Mouse (Mus musculus) spleen, postnatal 10 days (tissue): ENCODE measurements around the gene Scn10a.

ENCODE experiments used
- DNase-seq, 2 experiments: peaks; one replicate each; pipeline ENCODE4 v3.0.0; 2021 to 2022; ENCODE audit warnings: low spot score in 2 of 2

Scn10a gene

DNA sequence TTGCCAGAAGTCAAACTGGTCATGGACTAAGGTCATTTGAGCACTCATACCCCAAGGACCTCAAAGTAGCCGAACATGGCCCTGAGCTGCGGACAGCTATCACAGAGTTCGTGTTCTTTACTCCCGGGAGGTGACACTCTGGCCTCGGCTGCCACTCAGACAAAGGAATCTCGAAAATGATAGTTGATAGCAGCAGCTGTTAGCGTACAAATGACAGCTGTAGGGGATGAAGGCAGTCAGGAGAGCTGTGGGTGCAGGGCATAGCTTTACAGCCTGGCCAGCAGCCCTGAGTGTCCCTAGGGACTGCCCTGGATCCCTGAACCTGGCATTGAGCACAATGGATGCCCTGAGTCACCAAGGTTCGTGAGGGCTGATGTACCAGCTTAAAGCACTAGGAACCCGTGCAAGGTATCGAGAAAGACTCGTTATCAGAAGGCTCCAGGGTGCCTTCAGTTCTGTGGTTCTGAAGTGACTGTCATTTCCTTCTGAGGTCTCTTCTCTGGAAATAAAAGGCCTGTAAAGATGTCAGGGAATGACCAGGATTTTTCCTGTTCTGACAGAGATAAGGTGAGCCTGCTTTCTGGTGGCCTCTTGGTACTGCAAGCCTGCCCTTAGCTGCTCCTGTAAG, 84.8 kb downstream of the Scn10a start:
- DNase-seq: no peak

DNA sequence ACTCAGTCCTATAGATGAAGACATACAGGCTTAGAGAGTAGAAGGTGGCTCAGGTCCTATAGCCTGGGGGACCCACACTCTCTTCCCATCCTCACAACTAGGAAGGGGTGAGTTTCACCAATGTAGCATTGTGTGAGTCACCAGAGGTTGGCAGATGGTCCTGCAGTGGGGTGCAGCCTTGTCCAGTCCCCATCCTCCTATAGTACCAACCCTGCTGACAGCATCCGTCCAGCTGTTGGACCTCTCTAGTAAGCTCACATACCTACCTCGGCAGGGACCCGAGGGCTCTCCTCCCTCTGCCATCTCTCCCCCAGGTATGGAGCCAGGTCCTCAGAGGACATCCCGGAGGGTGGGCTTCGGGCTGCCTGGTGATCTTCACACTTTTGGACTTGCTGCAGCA, 85.6 kb downstream of the Scn10a start:
- no peak for DNase-seq

DNA sequence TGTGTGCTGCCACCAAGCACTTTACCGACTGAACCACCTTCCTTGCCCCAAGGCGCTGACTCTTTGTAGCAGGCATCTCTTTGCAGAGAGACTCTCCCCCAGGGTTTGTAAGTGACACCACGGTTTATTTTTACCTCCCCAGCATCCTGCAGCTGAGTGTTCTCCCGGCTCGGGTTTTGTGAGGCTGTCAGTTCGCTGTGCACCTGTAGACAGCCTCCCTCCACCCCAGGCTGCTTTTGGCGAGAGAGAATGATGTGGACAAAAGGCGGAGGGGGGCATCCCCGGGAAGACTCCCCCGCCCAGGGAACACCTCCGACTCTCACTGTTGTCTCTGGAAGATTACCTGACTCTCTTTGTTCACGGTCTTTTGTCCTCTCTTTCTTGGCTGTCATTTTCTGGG, 86.3 kb downstream of the Scn10a start:
- DNase-seq: no peak

DNA sequence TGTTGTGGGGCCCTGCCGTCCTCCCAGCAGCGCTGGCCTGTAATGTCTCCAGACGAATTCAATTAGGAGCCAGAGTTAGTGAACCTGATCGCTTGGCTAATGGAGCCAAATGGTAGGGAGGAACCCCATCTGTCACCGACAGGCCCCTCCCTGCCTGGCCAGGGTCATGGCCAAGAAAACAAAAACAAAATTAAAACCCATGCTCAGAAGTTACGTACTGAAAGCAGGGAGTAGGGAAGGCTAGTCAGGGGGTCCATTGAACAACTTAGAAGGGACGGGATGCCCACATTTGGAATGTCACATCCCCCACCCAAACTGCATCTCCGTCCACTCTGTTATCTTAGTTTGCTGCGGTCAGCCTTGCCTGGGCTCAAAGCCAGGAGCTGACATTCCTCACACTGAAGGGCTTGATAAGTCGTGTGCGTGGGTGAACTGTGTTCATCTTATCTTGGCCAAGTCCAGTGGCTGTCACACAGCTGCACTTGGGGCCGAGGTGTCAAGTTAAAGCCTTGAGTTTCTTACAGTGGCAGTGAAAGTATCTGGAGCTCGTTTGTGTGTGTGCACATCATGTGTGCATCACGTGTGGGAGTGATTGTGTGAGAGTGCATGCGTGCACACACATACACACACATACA, 87.1 kb downstream of the Scn10a start:
- no peak for DNase-seq

DNA sequence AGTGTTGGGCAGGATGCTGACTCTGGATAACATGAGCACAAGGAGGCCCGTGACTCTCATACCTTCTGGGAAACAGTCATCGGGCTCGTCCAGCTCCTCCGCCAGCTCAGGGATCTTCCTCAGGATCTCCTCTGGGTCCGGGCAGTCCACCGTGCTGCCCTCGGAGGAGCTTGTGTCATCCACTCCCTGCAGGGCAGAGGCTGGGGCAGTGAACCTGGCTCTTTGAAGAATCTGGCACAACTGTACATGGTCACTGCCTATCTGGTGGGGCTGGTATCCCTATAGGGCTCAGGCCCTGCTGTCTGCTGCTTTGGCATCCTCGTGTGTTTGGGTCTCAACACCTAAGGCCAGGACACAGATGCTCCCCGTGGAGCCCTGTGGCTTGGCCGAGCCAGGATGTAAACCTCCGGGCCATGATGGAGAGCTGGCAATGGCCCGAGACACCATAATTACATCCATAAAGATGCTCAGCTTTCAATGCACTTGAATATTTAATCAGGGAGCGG, 87.7 kb downstream of the Scn10a start:
- no peak for DNase-seq

DNA sequence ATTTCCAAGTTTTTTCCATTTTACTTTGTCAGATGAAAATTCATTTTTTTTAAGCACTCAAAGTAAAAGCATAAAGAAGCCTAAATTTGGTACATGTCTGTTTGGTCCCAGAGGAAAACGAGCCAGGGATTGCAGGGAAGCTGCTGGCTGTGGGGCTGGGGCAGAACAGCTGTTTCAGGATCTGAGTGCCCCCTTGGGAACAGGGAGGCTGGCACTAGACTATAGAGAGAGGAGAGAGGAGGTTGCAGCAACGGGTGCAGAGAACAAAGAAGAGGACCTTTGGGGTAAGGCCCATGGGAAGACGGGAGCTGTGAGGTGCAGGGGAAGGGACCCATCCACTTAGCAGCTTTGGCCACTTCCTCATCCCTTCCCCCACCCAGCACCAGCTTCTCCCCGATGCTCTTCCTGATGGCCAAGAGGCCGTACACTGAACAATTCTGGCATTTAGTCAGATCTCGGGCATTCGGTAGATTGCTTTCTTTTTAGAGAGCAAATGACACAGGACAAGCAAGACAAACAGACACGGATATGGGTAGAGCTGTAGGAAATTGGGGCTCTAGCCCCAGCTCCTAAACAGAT, 90.3 kb downstream of the Scn10a start:
- DNase-seq: no peak

DNA sequence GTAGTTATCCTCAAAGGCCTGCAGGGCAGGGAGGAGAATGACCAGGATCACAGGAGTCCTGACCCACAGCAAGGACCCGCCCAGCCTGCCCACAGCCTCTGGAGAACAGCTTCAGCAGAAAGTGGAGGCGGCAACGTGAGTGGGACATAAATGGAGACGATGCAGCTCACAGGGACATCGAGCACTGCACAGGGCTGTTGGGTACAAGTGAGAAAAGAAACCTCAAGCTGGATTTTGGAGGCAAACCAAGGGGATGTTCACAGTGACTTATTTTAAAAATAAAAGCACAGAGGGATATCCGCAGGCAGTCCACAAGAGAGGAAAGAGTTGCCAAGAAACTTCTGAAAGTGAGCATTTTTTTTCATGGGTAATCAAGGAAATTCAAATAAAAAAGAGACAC, 91.9 kb downstream of the Scn10a start:
- DNase-seq: no peak

DNA sequence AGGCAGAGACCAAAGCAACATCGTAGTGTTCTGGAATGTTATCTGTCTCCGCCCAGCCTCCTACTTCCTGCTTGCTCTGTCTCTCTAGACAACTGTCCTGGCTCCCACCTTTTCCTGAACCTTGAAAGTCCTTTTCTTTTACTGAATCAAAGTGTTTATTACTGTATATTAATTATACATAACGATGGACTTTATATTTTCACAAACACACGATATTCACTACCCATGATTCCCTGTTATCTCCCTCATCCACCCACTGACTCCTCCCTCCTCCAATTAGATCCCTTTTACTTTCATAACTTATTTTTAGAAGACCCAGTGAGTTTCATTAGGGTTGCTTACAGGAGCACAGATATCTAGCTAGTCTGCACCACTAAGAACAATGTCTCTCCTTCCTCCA, 95.0 kb downstream of the Scn10a start:
- DNase-seq: no peak

DNA sequence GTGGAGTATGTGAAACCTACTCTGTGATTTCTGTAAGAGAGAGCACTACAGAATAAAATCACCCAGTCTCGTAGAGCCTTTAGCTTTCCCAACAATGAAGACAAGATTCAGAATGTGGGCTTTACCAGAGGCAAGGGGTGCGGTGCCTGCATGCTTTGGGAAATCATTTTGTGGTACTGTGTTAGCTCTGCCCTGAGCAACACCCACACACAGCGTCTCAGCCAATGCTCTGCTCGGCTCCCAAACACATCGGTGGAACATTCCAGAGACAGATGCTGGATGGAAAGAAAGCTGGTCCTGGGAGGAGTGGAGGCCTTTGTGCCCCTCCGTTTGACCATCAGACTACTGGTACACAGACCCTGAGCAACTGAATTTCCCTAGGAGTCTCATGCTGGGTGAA, 104.3 kb downstream of the Scn10a start:
- no peak for DNase-seq

DNA sequence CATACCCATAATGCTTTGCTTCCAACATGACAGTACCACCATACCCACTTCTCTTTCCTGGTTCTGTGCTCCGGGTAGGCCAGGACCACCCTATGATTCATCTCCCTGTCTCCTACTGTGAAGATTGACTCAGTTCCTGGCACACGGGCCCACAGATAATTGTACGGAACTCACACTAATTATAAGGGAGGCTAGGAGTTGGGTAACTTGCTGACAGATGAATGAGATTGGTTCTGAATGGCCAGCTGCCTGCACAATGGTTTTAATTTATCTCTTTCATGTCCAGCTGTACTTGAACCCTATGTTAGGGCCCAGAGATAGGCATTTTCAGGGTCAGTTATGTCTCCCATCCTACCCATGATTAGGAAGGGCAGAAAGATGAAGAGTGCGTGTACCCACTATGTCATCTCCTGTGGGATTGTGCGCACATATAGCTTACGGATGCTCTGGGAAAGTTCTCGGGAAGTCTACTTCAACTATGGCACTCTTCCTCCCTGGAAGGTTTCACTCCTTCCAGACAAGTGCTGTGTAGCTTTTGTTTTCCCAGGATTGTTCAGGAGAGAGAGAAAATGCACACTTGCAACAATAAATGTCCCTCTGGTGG, 108.5 kb downstream of the Scn10a start:
- DNase-seq: no peak

DNA sequence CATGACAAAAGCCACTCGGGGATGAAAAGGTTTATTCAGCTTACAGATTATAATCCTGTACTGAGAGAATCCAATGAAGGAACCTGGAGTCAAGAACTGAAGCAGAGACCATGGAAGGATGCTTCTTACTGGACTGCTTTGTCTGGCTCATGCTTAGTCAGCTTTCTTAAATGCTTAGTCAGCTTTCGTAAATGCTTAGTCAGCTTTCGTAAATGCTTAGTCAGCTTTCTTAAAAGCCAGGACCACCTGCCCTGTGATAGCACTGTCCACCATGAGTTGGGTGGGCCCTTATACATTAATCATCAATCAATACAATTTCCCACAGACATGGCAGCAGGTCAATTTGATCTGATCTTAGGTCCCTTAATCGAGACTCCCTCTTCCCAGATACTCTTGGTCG, 112.2 kb downstream of the Scn10a start:
- no peak for DNase-seq

DNA sequence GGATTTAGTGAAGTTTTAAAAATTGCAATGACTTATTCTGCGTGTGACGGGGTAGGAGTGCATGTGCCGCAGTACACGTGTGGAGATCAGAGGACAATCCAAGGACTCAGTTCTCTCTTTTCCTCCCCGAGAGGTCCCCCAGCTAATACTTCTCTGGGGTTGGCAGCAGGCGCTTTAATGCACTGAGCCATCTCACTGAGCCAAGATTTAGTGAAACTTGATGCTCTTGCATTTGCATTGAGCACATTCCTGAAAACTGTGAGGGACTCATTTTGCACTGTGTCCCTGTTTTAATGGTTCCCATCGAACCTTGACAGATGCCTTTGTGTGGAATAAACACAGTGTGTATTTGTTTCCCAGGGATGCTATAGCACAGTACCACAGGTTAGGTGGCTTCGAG, 114.5 kb downstream of the Scn10a start:
- DNase-seq: no peak

DNA sequence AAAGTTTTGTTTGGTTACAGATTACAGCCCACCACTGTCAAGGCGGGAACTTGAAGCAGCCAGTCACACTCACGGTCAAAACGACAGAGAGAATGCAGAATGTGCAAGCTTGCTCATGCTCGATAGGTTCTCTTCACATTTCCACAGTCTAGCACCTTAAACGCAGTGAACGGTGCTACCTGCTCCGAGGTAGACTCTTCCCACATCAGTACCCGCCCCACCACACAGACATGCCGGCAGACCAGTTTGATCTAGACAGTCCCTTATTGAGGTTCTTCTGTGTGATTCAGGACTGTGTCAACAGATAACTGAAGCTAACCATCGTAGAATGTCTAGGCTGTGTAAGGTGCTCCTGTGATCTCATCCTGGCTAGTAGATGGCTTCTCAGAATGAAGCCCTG, 120.6 kb downstream of the Scn10a start:
- DNase-seq: no peak

DNA sequence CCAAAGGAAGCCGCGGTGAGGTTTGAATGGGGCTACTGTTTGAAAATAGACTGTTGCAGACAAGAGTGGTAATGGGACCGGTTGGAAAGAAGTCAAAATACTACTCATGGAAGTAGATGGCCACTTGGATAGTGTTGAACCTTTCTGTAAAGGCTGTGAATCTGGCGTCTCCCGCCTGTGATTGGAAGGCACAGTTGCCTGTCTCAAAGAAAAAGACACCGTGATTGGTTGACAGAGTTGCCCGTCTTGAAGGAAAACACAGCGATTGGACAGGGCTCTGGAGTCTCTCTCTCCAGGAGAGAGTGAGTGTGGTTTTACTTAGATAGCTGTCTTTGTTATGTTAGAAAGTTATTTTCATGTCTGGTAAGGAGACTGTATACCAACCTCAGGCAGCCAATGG, 121.8 kb downstream of the Scn10a start:
- DNase-seq: no peak

DNA sequence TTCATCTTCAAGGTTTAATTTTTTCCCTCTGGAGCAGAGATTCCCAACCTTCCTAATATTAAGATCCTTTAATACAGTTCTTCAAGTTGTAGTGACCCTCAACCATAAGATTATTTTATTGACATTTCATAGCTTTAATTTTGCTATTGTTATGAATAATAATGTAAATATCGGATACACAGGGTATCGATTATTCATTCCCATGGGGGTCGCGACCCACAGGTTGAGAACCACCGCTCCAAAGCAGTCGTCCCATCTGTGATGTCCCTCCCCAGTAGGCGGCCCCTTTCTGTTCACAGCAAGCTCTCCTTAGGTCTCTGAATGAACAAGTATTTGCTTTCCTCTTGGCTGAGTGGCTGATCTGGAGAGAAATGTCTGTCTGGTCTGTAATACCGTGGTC, 129.5 kb downstream of the Scn10a start:
- DNase-seq: no peak

DNA sequence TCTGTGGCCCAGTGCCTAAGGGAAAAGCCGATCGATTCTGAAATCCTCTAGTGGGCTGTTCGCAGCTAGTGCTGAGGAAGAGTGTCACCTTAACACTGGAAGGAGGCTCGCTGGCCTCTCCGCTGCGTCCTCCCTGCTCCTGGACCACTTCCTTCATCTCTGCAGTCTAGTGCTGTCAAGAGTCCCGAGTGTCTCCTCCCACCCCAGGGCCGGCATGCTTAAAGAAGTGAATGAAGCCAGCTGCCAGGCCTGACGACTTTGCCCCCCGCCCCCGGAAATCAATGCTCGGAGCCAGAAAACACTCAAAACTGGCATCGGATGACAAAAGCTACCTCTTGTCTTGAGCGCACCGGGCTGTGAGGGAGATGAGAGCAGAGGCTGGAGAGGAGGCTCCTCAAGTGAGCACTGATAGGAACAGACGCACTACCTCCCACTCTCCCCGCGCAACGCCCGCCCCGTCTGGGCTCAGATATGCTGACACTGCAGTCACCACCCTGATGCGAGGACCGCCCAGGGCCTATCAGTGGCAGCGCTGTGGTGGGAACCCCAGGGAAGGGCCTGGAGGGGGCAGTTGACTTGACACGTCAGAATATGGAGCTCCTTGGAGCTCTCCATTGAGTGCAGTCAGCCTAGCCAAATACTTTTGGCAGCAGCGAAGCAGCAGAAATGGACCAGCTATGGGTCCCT, 130.2 kb downstream of the Scn10a start:
- no peak for DNase-seq

DNA sequence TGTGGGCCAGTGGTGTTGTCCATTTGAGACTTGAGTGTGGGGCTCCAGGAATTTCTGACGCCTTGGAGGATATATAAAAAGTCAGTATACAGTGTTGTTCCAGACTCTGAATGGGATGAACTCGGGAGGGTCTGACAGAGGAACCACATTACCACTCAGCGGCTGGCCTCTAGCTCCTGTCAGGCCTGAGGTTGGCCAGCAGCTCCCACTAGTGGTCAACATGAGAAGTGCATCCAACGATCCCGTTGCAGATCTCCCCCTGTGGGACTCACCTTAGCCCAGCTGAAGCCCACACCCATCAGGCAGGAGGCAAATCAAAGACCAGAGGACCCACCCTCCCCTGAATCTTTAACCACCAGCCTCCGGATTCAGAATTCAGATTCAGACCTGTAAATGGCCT, 138.5 kb downstream of the Scn10a start:
- DNase-seq: peak; percentile 54 to 73

DNA sequence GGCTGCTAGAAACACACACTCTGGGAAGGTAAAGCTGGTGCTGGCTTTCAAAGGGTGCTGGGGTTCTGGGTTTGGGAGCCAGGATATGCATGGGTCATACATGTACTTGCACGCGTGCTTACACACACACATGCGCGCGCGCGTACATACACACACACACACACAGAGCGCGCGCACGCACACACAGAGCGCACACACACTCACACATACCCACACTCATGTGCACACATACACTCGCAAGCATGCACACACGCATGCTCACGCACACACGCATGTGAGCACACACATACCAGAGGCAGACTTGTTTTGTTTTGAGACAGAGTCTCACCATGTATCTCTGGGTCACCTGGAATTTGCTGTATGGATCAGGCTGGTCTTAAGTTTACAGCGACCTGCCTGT, 138.9 kb downstream of the Scn10a start:
- DNase-seq: no peak

DNA sequence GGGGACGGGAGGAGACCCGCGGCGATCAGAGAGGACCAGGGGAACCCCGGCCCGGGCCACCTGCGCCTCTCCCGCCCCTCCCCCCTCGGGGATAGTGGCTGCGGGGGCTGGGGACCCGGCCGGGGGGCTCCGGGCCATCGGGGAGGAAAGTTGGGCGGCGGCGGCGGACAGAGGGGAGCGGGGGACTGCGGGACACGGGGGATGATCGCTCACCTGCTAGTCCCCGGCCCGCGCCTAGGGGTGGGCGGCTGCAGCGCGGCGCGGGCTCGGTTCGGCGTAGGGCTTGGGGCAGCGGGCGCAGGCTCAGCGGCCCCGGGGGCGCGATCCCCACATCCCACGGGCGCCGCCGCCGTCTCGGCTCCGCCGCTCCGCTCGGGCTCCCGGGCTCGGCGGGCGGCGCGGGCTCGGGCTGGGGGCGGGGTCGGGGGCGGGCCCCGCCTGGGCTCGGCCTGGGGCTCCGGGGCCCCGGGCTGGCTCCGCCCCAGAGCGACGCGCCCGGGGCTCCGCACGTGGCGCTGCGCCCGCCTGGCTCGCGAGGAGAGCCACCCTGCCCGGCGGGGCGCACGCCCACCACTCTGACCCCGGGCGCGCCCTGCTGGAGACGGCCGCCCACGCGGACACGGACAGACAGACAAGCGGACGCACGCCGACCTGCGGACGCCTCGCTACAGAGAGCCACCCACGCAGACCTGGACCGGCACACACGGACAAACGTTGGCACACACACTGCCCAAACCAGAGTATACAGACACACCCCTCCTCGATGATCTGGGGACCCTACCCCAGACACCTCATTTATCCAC, 140.3 kb downstream of the Scn10a start, which contains the start of gene Scn5a:
TSS of gene Scn5a (minus strand) at position 381 of the 803 bp plus-strand sequence.
- no peak for DNase-seq

DNA sequence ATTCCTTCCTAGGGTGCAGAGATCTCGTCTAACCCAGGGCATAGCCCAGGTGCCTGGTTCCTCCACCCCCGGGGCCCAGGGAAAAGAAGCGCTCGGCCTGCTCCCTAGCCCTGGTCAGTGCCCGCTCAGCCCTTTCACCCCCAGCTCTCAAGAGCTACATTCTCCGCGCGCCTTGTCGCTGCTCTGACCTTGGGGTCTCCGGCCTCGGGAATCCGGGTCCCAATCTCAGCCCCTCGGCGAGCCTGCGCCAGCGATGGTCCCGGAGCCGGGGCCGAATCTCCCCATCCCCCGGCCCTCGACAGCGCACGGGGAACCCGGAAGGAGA, 140.8 kb downstream of the Scn10a start:
- DNase-seq: no peak

DNA sequence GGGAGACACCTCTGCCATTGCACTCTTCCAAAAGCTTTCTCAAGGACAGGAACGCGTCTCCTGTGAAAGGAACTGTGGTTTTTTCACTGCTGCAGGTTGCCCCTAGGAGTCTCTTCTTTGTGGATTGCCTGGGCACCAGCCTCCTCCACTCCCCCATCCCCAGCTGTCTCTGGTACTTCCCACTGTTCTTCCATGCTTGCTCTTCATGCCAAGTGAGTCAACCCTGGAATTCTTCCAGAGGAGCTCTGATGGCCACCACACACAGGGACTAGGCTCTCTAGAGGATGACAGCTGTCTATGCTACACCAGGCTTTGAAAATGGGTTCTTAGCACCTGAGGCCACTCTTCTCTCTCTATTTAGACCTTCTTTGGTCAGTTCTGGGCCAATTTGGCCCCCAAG, 142.1 kb downstream of the Scn10a start:
- no peak for DNase-seq

DNA sequence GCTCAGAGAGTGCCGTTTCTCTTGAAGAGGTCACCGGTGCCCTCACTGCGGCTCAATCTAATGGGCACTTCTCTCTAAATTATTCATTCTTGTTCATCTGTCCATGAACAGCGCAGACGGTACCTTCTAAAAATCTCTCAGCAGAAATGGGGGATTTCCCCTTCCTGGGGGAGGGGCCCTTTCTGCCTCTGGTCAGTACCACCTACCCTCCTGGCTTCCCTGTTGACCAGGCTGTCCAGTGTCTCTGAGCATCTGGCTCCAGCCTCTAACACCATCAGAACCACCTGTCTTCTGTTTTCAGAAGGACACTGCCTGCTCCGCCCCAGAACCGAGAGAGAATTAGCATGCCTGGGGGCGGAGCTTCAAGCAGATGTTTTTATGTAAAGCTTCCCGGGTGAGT, 143.4 kb downstream of the Scn10a start:
- DNase-seq: no peak
